Comparison of ENCODE assay signal across 7 mouse cellular contexts in the genomic region with DNA sequence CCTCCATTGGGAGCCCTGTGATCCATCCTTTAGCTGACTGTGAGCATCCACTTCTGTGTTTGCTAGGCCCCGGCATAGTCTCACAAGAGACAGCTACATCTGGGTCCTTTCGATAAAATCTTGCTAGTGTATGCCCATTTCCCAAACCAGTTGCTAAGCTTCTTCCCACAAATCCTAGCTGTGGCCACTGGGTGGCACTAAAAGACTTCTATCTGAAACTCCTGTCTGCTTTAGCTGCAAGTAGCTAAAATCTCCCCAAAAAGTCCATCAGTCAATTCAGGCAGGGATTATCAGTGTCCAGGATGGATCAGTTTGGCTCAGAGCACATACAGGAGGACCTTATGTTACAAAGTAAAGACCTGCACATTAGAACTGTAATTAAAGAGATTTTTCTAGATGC.
A peak's percentile ranks its signal among the peaks of the same experiment; 100 is the strongest.
DNase-seq lines count a peak whose midpoint lies in the region; ATAC-seq and TF ChIP-seq lines count a peak whose summit lies in the region.
"Not testable (repeated sequence)": the region's sequence is repeated elsewhere in the genome, so short reads cannot be mapped to it uniquely, and the experiment has no call there.

No protein-coding gene starts in this region.

- not testable (repeated sequence) for H3K4me3 ChIP-seq in intestine, postnatal 0 days (ENCODE audit: low read depth, low read length)

- WGBS in intestine, postnatal 0 days, result 29% methylated on average over 2 of the region's 2 CpGs

- H3K36me3 ChIP-seq in intestine, postnatal 0 days (ENCODE audit: control insufficient read depth, insufficient read depth), result not testable (repeated sequence)

- not testable (repeated sequence) for ATAC-seq in intestine, postnatal 0 days

- not testable (repeated sequence) for H3K9ac ChIP-seq in intestine, postnatal 0 days (ENCODE audit: low read depth, low read length)

- not testable (repeated sequence) for H3K4me1 ChIP-seq in intestine, postnatal 0 days (replicated peaks; ENCODE audit: control insufficient read depth, insufficient read depth, low read length)

- not testable (repeated sequence) for H3K4me2 ChIP-seq in intestine, postnatal 0 days (replicated peaks; ENCODE audit: low read depth)

- H3K27me3 ChIP-seq in intestine, postnatal 0 days (replicated peaks; ENCODE audit: control insufficient read depth, insufficient read depth, low read length), result not testable (repeated sequence)

- not testable (repeated sequence) for H3K27ac ChIP-seq in intestine, postnatal 0 days (ENCODE audit: low read depth, low read length)

- TF ChIP-seq CTCF in intestine, postnatal 0 days (IDR thresholded peaks at IDR 0.05; ENCODE audit: low read depth), result peak; percentile 76

- DNase-seq in adrenal gland, adult 2 months, result peak; percentile 64
- peak; percentile 59 to 78 for DNase-seq in cerebellum, postnatal 4 days (ENCODE audit: low spot score in 2 of 2)
- DNase-seq in gastrocnemius, adult 18-20 months (ENCODE audit: low spot score), result peak; percentile 11
- peak; percentile 43 to 51 for DNase-seq in left cerebral cortex, adult 8-10 months (ENCODE audit: low spot score in 2 of 2)
- DNase-seq in mesoderm, embryonic 11.5 days (ENCODE audit: low read depth, low spot score), result peak; percentile 82
- DNase-seq in spleen, adult 18-20 months, result peak; percentile 16 to 55

- H3K9me3 ChIP-seq in intestine, postnatal 0 days (ENCODE audit: control insufficient read depth), result not testable (repeated sequence)

Comparison
In these comparisons a context has a peak if more than half of its experiments do, and no peak if none do; other contexts are left out.
1. DNase-seq: peak in every context shown above with its lines; median percentile 82 in mesoderm, embryonic 11.5 days; 68 in cerebellum, postnatal 4 days; 64 in adrenal gland, adult 2 months; 47 in left cerebral cortex, adult 8-10 months; 36 in spleen, adult 18-20 months; 11 in gastrocnemius, adult 18-20 months.